Mouse (Mus musculus) liver, embryonic 14.5 days (tissue): ENCODE measurements around the gene Akap14.

Experiments used
- CTCF ChIP-seq: IDR thresholded peaks from 2 replicates; pipeline ENCODE4 v1.5.1; 2016; ENCODE audit warnings: antibody characterized with exemption, low read depth, control low read depth
- EP300 ChIP-seq: IDR thresholded peaks from 2 replicates; pipeline ENCODE4 v1.6.1; 2016; ENCODE audit warnings: antibody characterized with exemption, low read depth

- TF ChIP-seq CTCF (no peak), EP300 (no peak)
These were observed 26.9 kb downstream of the Akap14 start for GRCm38 (mm10) chrX:37141732-37142131.
